Mouse (Mus musculus): ENCODE measurements around the gene Tmprss6. TPM values are rescaled to one million over a fixed set of nuclear protein-coding genes. Genes with fewer than 3 reads are reported as not detected.
A peak's percentile ranks its signal among the peaks of the same experiment; 100 is the strongest.

Gene Tmprss6
- polyA plus RNA-seq, 1 experiment, result 0.11 TPM

- 77% methylated on average over 11 of the region's 11 CpGs for WGBS
- Histone ChIP-seq H3K36me3 (ENCODE audit: control insufficient read depth, insufficient read depth, low read length) (no peaks in the 10 kb centered on the region), H3K4me1 (ENCODE audit: control insufficient read depth, insufficient read depth, insufficient read length, low read length) (no peaks in the 10 kb centered on the region), H3K27ac (ENCODE audit: insufficient read depth, low read depth, low read length) (peak within 1 kb of the TSS; percentile 17; the same call in 1 of the 2 replicates), H3K4me3 (ENCODE audit: low read depth, low read length) (peak within 1 kb of the TSS; percentile 59), H3K27me3 (ENCODE audit: control insufficient read depth, insufficient read depth, low read length) (no peaks in the 10 kb centered on the region)
- no peak for TF ChIP-seq POLR2A (IDR thresholded peaks at IDR 0.05; ENCODE audit: low read depth, low read length)
- no peak for TF ChIP-seq CTCF (IDR thresholded peaks at IDR 0.05; ENCODE audit: extremely low read depth, insufficient read length, insufficient replicate concordance, low read depth, low read length)
Observed at GRCm38 (mm10) chr15:78494968-78495406, 26.6 kb upstream of the Tmprss6 start, which contains the start of gene Il2rb. Gene Il2rb (minus strand): TSS chr15:78495271.

GRCm38 (mm10) chr15:78493401-78494010 lies 25.1 kb upstream of the Tmprss6 start:
- TF ChIP-seq CTCF (IDR thresholded peaks at IDR 0.05; ENCODE audit: extremely low read depth, insufficient read length, insufficient replicate concordance, low read depth, low read length), result no peak
- no peak for TF ChIP-seq POLR2A (IDR thresholded peaks at IDR 0.05; ENCODE audit: low read depth, low read length)
- Histone ChIP-seq H3K4me1 (ENCODE audit: control insufficient read depth, insufficient read depth, insufficient read length, low read length) (no peaks in the 10 kb centered on the region), H3K36me3 (ENCODE audit: control insufficient read depth, insufficient read depth, low read length) (no peaks in the 10 kb centered on the region), H3K27ac (ENCODE audit: insufficient read depth, low read depth, low read length) (peak overlapping the region; percentile 17; the same call in 1 of the 2 replicates), H3K4me3 (ENCODE audit: low read depth, low read length) (peak overlapping the region; percentile 59), H3K27me3 (ENCODE audit: control insufficient read depth, insufficient read depth, low read length) (no peaks in the 10 kb centered on the region)
- 74% methylated on average over 10 of the region's 10 CpGs for WGBS

GRCm38 (mm10) chr15:78491301-78491700 lies 22.9 kb upstream of the Tmprss6 start:
- Histone ChIP-seq H3K36me3 (ENCODE audit: control insufficient read depth, insufficient read depth, low read length) (no peaks in the 10 kb centered on the region), H3K27ac (ENCODE audit: insufficient read depth, low read depth, low read length) (no peak overlapping the region), H3K4me3 (ENCODE audit: low read depth, low read length) (no peak overlapping the region), H3K4me1 (ENCODE audit: control insufficient read depth, insufficient read depth, insufficient read length, low read length) (no peaks in the 10 kb centered on the region), H3K27me3 (ENCODE audit: control insufficient read depth, insufficient read depth, low read length) (no peaks in the 10 kb centered on the region)
- 88% methylated on average over 3 of the region's 3 CpGs for WGBS
- no peak for TF ChIP-seq CTCF (IDR thresholded peaks at IDR 0.05; ENCODE audit: extremely low read depth, insufficient read length, insufficient replicate concordance, low read depth, low read length)
- TF ChIP-seq POLR2A (IDR thresholded peaks at IDR 0.05; ENCODE audit: low read depth, low read length), result no peak

GRCm38 (mm10) chr15:78489906-78490305 lies 21.5 kb upstream of the Tmprss6 start:
- 67% methylated on average over 8 of the region's 8 CpGs for WGBS

GRCm38 (mm10) chr15:78489248-78489647 lies 20.8 kb upstream of the Tmprss6 start:
- no peaks in the 10 kb centered on the region for H3K4me1 ChIP-seq (ENCODE audit: control insufficient read depth, insufficient read depth, insufficient read length, low read length)
- H3K4me3 ChIP-seq (ENCODE audit: low read depth, low read length), result no peak overlapping the region
- TF ChIP-seq POLR2A (IDR thresholded peaks at IDR 0.05; ENCODE audit: low read depth, low read length) (no peak), CTCF (IDR thresholded peaks at IDR 0.05; ENCODE audit: extremely low read depth, insufficient read length, insufficient replicate concordance, low read depth, low read length) (no peak)
- no peak overlapping the region for H3K27ac ChIP-seq (ENCODE audit: insufficient read depth, low read depth, low read length)
- no peaks in the 10 kb centered on the region for H3K27me3 ChIP-seq (ENCODE audit: control insufficient read depth, insufficient read depth, low read length)
- WGBS, result 81% methylated on average over 3 of the region's 3 CpGs
- H3K36me3 ChIP-seq (ENCODE audit: control insufficient read depth, insufficient read depth, low read length), result no peaks in the 10 kb centered on the region

More at GRCm38 (mm10) chr15:78489906-78490305, 21.5 kb upstream of the Tmprss6 start:
- TF ChIP-seq CTCF (IDR thresholded peaks at IDR 0.05; ENCODE audit: extremely low read depth, insufficient read length, insufficient replicate concordance, low read depth, low read length) (no peak), POLR2A (IDR thresholded peaks at IDR 0.05; ENCODE audit: low read depth, low read length) (no peak)
- H3K27ac ChIP-seq (ENCODE audit: insufficient read depth, low read depth, low read length), result no peak overlapping the region
- H3K36me3 ChIP-seq (ENCODE audit: control insufficient read depth, insufficient read depth, low read length), result no peaks in the 10 kb centered on the region
- no peak overlapping the region for H3K4me3 ChIP-seq (ENCODE audit: low read depth, low read length)
- H3K27me3 ChIP-seq (ENCODE audit: control insufficient read depth, insufficient read depth, low read length), result no peaks in the 10 kb centered on the region
- no peaks in the 10 kb centered on the region for H3K4me1 ChIP-seq (ENCODE audit: control insufficient read depth, insufficient read depth, insufficient read length, low read length)

- Histone ChIP-seq H3K27me3 (ENCODE audit: control insufficient read depth, insufficient read depth, low read length) (no peaks in the 10 kb centered on the region), H3K4me3 (ENCODE audit: low read depth, low read length) (no peak overlapping the region), H3K36me3 (ENCODE audit: control insufficient read depth, insufficient read depth, low read length) (no peaks in the 10 kb centered on the region), H3K4me1 (ENCODE audit: control insufficient read depth, insufficient read depth, insufficient read length, low read length) (no peaks in the 10 kb centered on the region), H3K27ac (ENCODE audit: insufficient read depth, low read depth, low read length) (no peak overlapping the region)
- 70% methylated on average over 4 of the region's 4 CpGs for WGBS
- TF ChIP-seq CTCF (IDR thresholded peaks at IDR 0.05; ENCODE audit: extremely low read depth, insufficient read length, insufficient replicate concordance, low read depth, low read length), result no peak
- TF ChIP-seq POLR2A (IDR thresholded peaks at IDR 0.05; ENCODE audit: low read depth, low read length), result no peak
Observed at GRCm38 (mm10) chr15:78487066-78487465, 18.6 kb upstream of the Tmprss6 start.

- 87% methylated on average over 1 of the region's 1 CpGs for WGBS
- H3K4me3 ChIP-seq (ENCODE audit: low read depth, low read length), result no peak overlapping the region
- H3K36me3 ChIP-seq (ENCODE audit: control insufficient read depth, insufficient read depth, low read length), result no peaks in the 10 kb centered on the region
- no peak overlapping the region for H3K27ac ChIP-seq (ENCODE audit: insufficient read depth, low read depth, low read length)
- no peaks in the 10 kb centered on the region for H3K4me1 ChIP-seq (ENCODE audit: control insufficient read depth, insufficient read depth, insufficient read length, low read length)
- no peaks in the 10 kb centered on the region for H3K27me3 ChIP-seq (ENCODE audit: control insufficient read depth, insufficient read depth, low read length)
- TF ChIP-seq CTCF (IDR thresholded peaks at IDR 0.05; ENCODE audit: extremely low read depth, insufficient read length, insufficient replicate concordance, low read depth, low read length) (no peak), POLR2A (IDR thresholded peaks at IDR 0.05; ENCODE audit: low read depth, low read length) (no peak)
Observed at GRCm38 (mm10) chr15:78486564-78486963, 18.1 kb upstream of the Tmprss6 start.

Data from small intestine, adult 2 months (tissue).